Mouse (Mus musculus) heart, postnatal 4 days (tissue): ENCODE results near the gene Atp5e. TPM values are rescaled to one million over a fixed set of nuclear protein-coding genes. Genes with fewer than 3 reads are reported as not detected.
A peak's percentile ranks its signal among the peaks of the same experiment; 100 is the strongest.

Experiments used
- DNase-seq: peaks from one replicate; pipeline ENCODE4 v3.0.0; 2021
- total RNA-seq, 2 experiments: library from RNA; stranded (reverse); gene quantifications; 2 replicates each; pipeline ENCODE4 v1.2.3; 2021

Atp5e gene
- total RNA-seq, 2 experiments from 2014 or later = 968 to 1,079 TPM

GRCm38 (mm10) chr2:174446905-174447304, 17.0 kb downstream of the Atp5e start:
- DNase-seq = no peak

GRCm38 (mm10) chr2:174446492-174446891, 17.4 kb downstream of the Atp5e start:
- no peak for DNase-seq

- no peak for DNase-seq
Measured at GRCm38 (mm10) chr2:174445018-174445417, 18.9 kb downstream of the Atp5e start.

- DNase-seq = no peak
Measured at GRCm38 (mm10) chr2:174444359-174444758, 19.5 kb downstream of the Atp5e start.

- DNase-seq = no peak
Measured at GRCm38 (mm10) chr2:174443046-174443445, 20.9 kb downstream of the Atp5e start.

GRCm38 (mm10) chr2:174442460-174442859, 21.4 kb downstream of the Atp5e start:
- DNase-seq = peak; percentile 24

GRCm38 (mm10) chr2:174441898-174442297, 22.0 kb downstream of the Atp5e start:
- DNase-seq = no peak

GRCm38 (mm10) chr2:174439961-174440360, 23.9 kb downstream of the Atp5e start:
- no peak for DNase-seq

- no peak for DNase-seq
Measured at GRCm38 (mm10) chr2:174439450-174439838, 24.5 kb downstream of the Atp5e start.

GRCm38 (mm10) chr2:174438737-174439449, 25.0 kb downstream of the Atp5e start, which contains the start of gene Ctsz:
Gene Ctsz, minus strand, starts transcription at chr2:174439039.
- DNase-seq = peak; percentile 75

- DNase-seq = no peak
Measured at GRCm38 (mm10) chr2:174438181-174438580, 25.7 kb downstream of the Atp5e start.

- DNase-seq = no peak
Measured at GRCm38 (mm10) chr2:174437697-174437982, 26.3 kb downstream of the Atp5e start.

- no peak for DNase-seq
Measured at GRCm38 (mm10) chr2:174436916-174437696, 26.8 kb downstream of the Atp5e start.

GRCm38 (mm10) chr2:174436076-174436701, 27.7 kb downstream of the Atp5e start:
- no peak for DNase-seq

GRCm38 (mm10) chr2:174434943-174435342, 29.0 kb downstream of the Atp5e start:
- DNase-seq = no peak

GRCm38 (mm10) chr2:174428996-174429591, 34.8 kb downstream of the Atp5e start:
- no peak for DNase-seq

GRCm38 (mm10) chr2:174428076-174428835, 35.6 kb downstream of the Atp5e start:
- no peak for DNase-seq

GRCm38 (mm10) chr2:174426856-174427255, 37.0 kb downstream of the Atp5e start:
- DNase-seq = no peak

GRCm38 (mm10) chr2:174424301-174425085, 39.4 kb downstream of the Atp5e start:
- DNase-seq = no peak

GRCm38 (mm10) chr2:174421107-174421506, 42.8 kb downstream of the Atp5e start:
- no peak for DNase-seq

GRCm38 (mm10) chr2:174415731-174416310, 48.1 kb downstream of the Atp5e start, which contains the start of gene Nelfcd:
Gene Nelfcd, plus strand, starts transcription at chr2:174415804.
- DNase-seq = peak; percentile 97
